14 mouse cellular contexts compared by ENCODE assay signal in genomic region chr2:72175536-72175935, GRCm38 (mm10).
DNase-seq lines count a peak whose midpoint lies in the region; ATAC-seq and TF ChIP-seq lines count a peak whose summit lies in the region.
"Had no signal": no experiment of that assay in that cellular context is flagged by ENCODE, and none has a peak within 500 bp of the region (broad histone marks: within the 10 kb centered on the region; RNA-seq: fewer than 3 reads in every experiment).

No protein-coding gene starts in this region.

- H3K4me3 ChIP-seq in forebrain, postnatal 0 days (ENCODE audit: low read depth, low read length): no peak overlapping the region
- H3K4me3 ChIP-seq in forebrain, embryonic 13.5 days: no peak overlapping the region
- H3K4me3 ChIP-seq in heart, embryonic 15.5 days: no peak overlapping the region
- no peak overlapping the region for H3K4me3 ChIP-seq in liver, postnatal 0 days (ENCODE audit: low read depth, low read length)
- no peak overlapping the region for H3K4me3 ChIP-seq in liver, embryonic 11.5 days (ENCODE audit: low read depth, low read length)
- H3K4me3 ChIP-seq: stomach, embryonic 15.5 days had no signal

- TF ChIP-seq EP300 in liver, postnatal 0 days (IDR thresholded peaks at IDR 0.05; ENCODE audit: low read depth): no peak

- no peak overlapping the region for H3K27ac ChIP-seq in forebrain, postnatal 0 days (ENCODE audit: low read depth, low read length)
- no peak overlapping the region for H3K27ac ChIP-seq in forebrain, embryonic 13.5 days
- peak overlapping the region; percentile 59; the same call in 1 of the 2 replicates for H3K27ac ChIP-seq in heart, embryonic 15.5 days
- peak overlapping the region; percentile 81 for H3K27ac ChIP-seq in liver, postnatal 0 days (ENCODE audit: low read depth)
- no peak overlapping the region for H3K27ac ChIP-seq in liver, embryonic 11.5 days (ENCODE audit: low read depth, low read length)
- H3K27ac ChIP-seq: stomach, embryonic 15.5 days had no signal

- WGBS in forebrain, postnatal 0 days: 61% methylated on average over 7 of the region's 7 CpGs
- 74% methylated on average over 7 of the region's 7 CpGs for WGBS in forebrain, embryonic 13.5 days
- WGBS in heart, embryonic 15.5 days: 50% methylated on average over 7 of the region's 7 CpGs
- whole genome bisulfite sequencing in liver, postnatal 0 days (ENCODE audit: insufficient replicate concordance): 62% methylated on average over 7 of the region's 7 CpGs
- 74% methylated on average over 7 of the region's 7 CpGs for WGBS in liver, embryonic 11.5 days

- peak; percentile 41 for DNase-seq in forebrain, postnatal 0 days
- DNase-seq in heart, postnatal 4 days: no peak
- DNase-seq in liver, postnatal 0 days: no peak
- DNase-seq in liver, embryonic 11.5 days (ENCODE audit: low spot score): no peak
- DNase-seq in embryo, embryonic 10 days (ENCODE audit: low spot score): no peak
- DNase-seq: B cell, adult 2 months; lung, adult 2 months; midbrain, embryonic 14.5 days; thymus, postnatal 25 days had no signal

- H3K4me1 ChIP-seq in forebrain, postnatal 0 days (ENCODE audit: insufficient read depth): no peaks in the 10 kb centered on the region
- peaks cover 28% of the 10 kb centered on the region; the same call in 1 of the 2 replicates for H3K4me1 ChIP-seq in forebrain, embryonic 13.5 days
- peaks cover 28% of the 10 kb centered on the region for H3K4me1 ChIP-seq in heart, embryonic 15.5 days (replicated peaks)
- peaks cover 28% of the 10 kb centered on the region for H3K4me1 ChIP-seq in liver, postnatal 0 days (ENCODE audit: insufficient read depth)
- peaks cover 20% of the 10 kb centered on the region for H3K4me1 ChIP-seq in liver, embryonic 11.5 days (replicated peaks; ENCODE audit: control insufficient read depth, insufficient read depth, low read length)
- H3K4me1 ChIP-seq: stomach, embryonic 15.5 days had no signal

- H3K9me3 ChIP-seq in forebrain, postnatal 0 days (ENCODE audit: low read length): no peaks in the 10 kb centered on the region
- no peaks in the 10 kb centered on the region for H3K9me3 ChIP-seq in forebrain, embryonic 13.5 days (replicated peaks)
- H3K9me3 ChIP-seq in heart, embryonic 15.5 days (replicated peaks): no peaks in the 10 kb centered on the region
- H3K9me3 ChIP-seq in liver, postnatal 0 days (ENCODE audit: low read length): no peaks in the 10 kb centered on the region
- no peaks in the 10 kb centered on the region for H3K9me3 ChIP-seq in liver, embryonic 11.5 days (ENCODE audit: control insufficient read depth, low read length)
- H3K9me3 ChIP-seq: stomach, embryonic 15.5 days had no signal

- peak; percentile 40 for ATAC-seq in forebrain, postnatal 0 days
- no peak for ATAC-seq in forebrain, embryonic 13.5 days
- 0 out of 2 replicates have a peak, but pooled peaks have one; percentile 39 for ATAC-seq in heart, embryonic 15.5 days (replicated peaks; ENCODE audit: insufficient number of reproducible peaks, insufficient read depth, low FRiP score, low read depth)
- no peak for ATAC-seq in liver, postnatal 0 days
- ATAC-seq in liver, embryonic 11.5 days (replicated peaks; ENCODE audit: low FRiP score): no peak
- ATAC-seq: forebrain, embryonic 14.5 days; hindbrain, embryonic 16.5 days had no signal

- H3K36me3 ChIP-seq in forebrain, postnatal 0 days (ENCODE audit: insufficient read depth): no peaks in the 10 kb centered on the region
- H3K36me3 ChIP-seq in forebrain, embryonic 13.5 days (ENCODE audit: poor library complexity, severe bottlenecking): no peaks in the 10 kb centered on the region
- no peaks in the 10 kb centered on the region for H3K36me3 ChIP-seq in heart, embryonic 15.5 days
- no peaks in the 10 kb centered on the region for H3K36me3 ChIP-seq in liver, postnatal 0 days (replicated peaks; ENCODE audit: insufficient read depth, low read length)
- no peaks in the 10 kb centered on the region for H3K36me3 ChIP-seq in liver, embryonic 11.5 days (ENCODE audit: control insufficient read depth, insufficient read depth, low read length)
- H3K36me3 ChIP-seq: stomach, embryonic 15.5 days had no signal

- TF ChIP-seq CTCF in forebrain, postnatal 0 days (IDR thresholded peaks at IDR 0.05; ENCODE audit: low read depth): no peak
- no peak for TF ChIP-seq CTCF in liver, postnatal 0 days (IDR thresholded peaks at IDR 0.05; ENCODE audit: low read depth)

- H3K9ac ChIP-seq in forebrain, postnatal 0 days: no peak overlapping the region
- no peak overlapping the region for H3K9ac ChIP-seq in forebrain, embryonic 13.5 days
- no peak overlapping the region for H3K9ac ChIP-seq in heart, embryonic 15.5 days
- peak overlapping the region; percentile 26; the same call in 1 of the 2 replicates for H3K9ac ChIP-seq in liver, postnatal 0 days (replicated peaks)
- H3K9ac ChIP-seq in liver, embryonic 11.5 days (ENCODE audit: low read depth, low read length): no peak overlapping the region
- H3K9ac ChIP-seq: stomach, embryonic 15.5 days had no signal

- H3K27me3 ChIP-seq in forebrain, postnatal 0 days (ENCODE audit: insufficient read depth, low read length): no peaks in the 10 kb centered on the region; the same call in 1 of the 2 replicates
- H3K27me3 ChIP-seq in forebrain, embryonic 13.5 days: no peaks in the 10 kb centered on the region
- no peaks in the 10 kb centered on the region for H3K27me3 ChIP-seq in heart, embryonic 15.5 days
- H3K27me3 ChIP-seq in liver, postnatal 0 days (ENCODE audit: insufficient read depth, low read length): no peaks in the 10 kb centered on the region
- H3K27me3 ChIP-seq in liver, embryonic 11.5 days (replicated peaks; ENCODE audit: control insufficient read depth, insufficient read depth, low read length): no peaks in the 10 kb centered on the region
- H3K27me3 ChIP-seq: stomach, embryonic 15.5 days had no signal

- H3K4me2 ChIP-seq in forebrain, postnatal 0 days (ENCODE audit: low read depth): no peak overlapping the region
- H3K4me2 ChIP-seq in forebrain, embryonic 13.5 days: no peak overlapping the region
- no peak overlapping the region for H3K4me2 ChIP-seq in heart, embryonic 15.5 days
- no peak overlapping the region for H3K4me2 ChIP-seq in liver, postnatal 0 days (ENCODE audit: low read depth, low read length)
- no peak overlapping the region for H3K4me2 ChIP-seq in liver, embryonic 11.5 days
- H3K4me2 ChIP-seq: stomach, embryonic 15.5 days had no signal

Comparison
In these comparisons a context has a peak if more than half of its experiments do, and no peak if none do; other contexts are left out.
1. ATAC-seq: peak in forebrain, postnatal 0 days (single experiment) and heart, embryonic 15.5 days (single experiment); none in forebrain, embryonic 13.5 days (single experiment), liver, postnatal 0 days (single experiment) and liver, embryonic 11.5 days (single experiment).
2. H3K27ac ChIP-seq: peak in heart, embryonic 15.5 days (single experiment) and liver, postnatal 0 days (single experiment); none in forebrain, postnatal 0 days (single experiment), forebrain, embryonic 13.5 days (single experiment) and liver, embryonic 11.5 days (single experiment).